Mouse (Mus musculus) layer of hippocampus, adult 2 months (tissue): ENCODE results near the gene Cyp2d12. TPM values are rescaled to one million over a fixed set of nuclear protein-coding genes. Genes with fewer than 3 reads are reported as not detected.

ENCODE experiments used
- DNase-seq, 2 experiments: peaks; one replicate each; pipeline ENCODE4 v3.0.0; 2022; ENCODE audit warnings: low spot score in 2 of 2
- H3K27ac ChIP-seq: fragments of 200-600 bp; 2 replicates; pipeline ENCODE4 v1.8.1; 2022
- H3K4me3 ChIP-seq: fragments of 200-600 bp; 2 replicates; pipeline ENCODE4 v1.8.1; 2022; ENCODE audit warnings: mild to moderate bottlenecking
- CTCF ChIP-seq: fragments of 200-600 bp; conservative IDR thresholded peaks from 2 replicates; pipeline ENCODE4 v1.8.1; 2022; ENCODE audit warnings: antibody characterized with exemption, mild to moderate bottlenecking, moderate library complexity
- microRNA-seq, 2 experiments: library from miRNA; unstranded; fragments of <30 nt; microRNA quantifications; one replicate each; pipeline ENCODE4 v1.2.0; 2021
- total RNA-seq, 2 experiments: library from RNA; stranded (reverse); gene quantifications; 2 replicates each; pipeline ENCODE4 v1.2.3; 2021

The Cyp2d12 gene
- total RNA-seq, 2 experiments from 2014 or later, result not detected

GRCm38 (mm10) chr15:82582621-82583020 lies 27.7 kb downstream of the Cyp2d12 start:
- Histone ChIP-seq H3K27ac (no peak overlapping the region), H3K4me3 (no peak overlapping the region)
- TF ChIP-seq CTCF, result no peak
- DNase-seq, result no peak

Small RNA genes within 50 kb of the gene (microRNA-seq; reads per million reads assigned to microRNA genes)
- gene Gm27924 (0 reads per million in 2 experiments), gene Gm28023 (0 reads per million in 2 experiments)

Other genes starting within 250 kb of the Cyp2d12 start
- gene Naga, start 216.1 kb upstream of the Cyp2d12 start, total RNA-seq, result 10 to 100 TPM; 37.6 to 40.9 TPM
- gene Pheta2, start 216.1 kb upstream of the Cyp2d12 start, total RNA-seq, result under 1 TPM; 0.41 to 0.64 TPM
- gene Smdt1, start 216.1 kb upstream of the Cyp2d12 start, total RNA-seq, result 100 to 1,000 TPM; 138 to 144 TPM
- gene Ndufa6, start 200.8 kb upstream of the Cyp2d12 start, total RNA-seq, result 100 to 1,000 TPM; 209 to 211 TPM
- gene Cyp2d22, start 174.8 kb upstream of the Cyp2d12 start, total RNA-seq, result 10 to 100 TPM; 43.0 to 53.8 TPM
- gene Cyp2d11, start 161.1 kb upstream of the Cyp2d12 start, total RNA-seq, result under 1 TPM in 1 of 2 experiments, not detected in 1; 0.23 TPM
- under 1 TPM in 1 of 2 experiments, not detected in 1; 0.32 TPM for gene Cyp2d10, start 147.9 kb upstream of the Cyp2d12 start, total RNA-seq
- not detected for gene Cyp2d9, start 121.6 kb upstream of the Cyp2d12 start, total RNA-seq
- not detected for gene Cyp2d34, start 65.9 kb downstream of the Cyp2d12 start, total RNA-seq
- gene Cyp2d40, start 209.1 kb downstream of the Cyp2d12 start, total RNA-seq, result not detected
- not detected for gene Cyp2d26, start 239.2 kb downstream of the Cyp2d12 start, total RNA-seq